Mouse (Mus musculus) G1E (cell line): ENCODE measurements at regions not wholly inside any gene's neighbourhood (a gene's known extent, or its start where the extent isn't known, plus 50 kb on each side); places are given as distances from the start of the nearest gene placed in this dataset.

ENCODE experiments used
- CTCF ChIP-seq: IDR thresholded peaks from 2 replicates; pipeline ENCODE4 v1.5.1; 2012; ENCODE audit warnings: low read depth, low read length, inconsistent platforms, mixed read lengths
- GATA1 ChIP-seq: IDR thresholded peaks from 2 replicates; pipeline ENCODE4 v1.6.1; 2012; ENCODE audit warnings: borderline replicate concordance, low read length, inconsistent platforms, mixed read lengths
- GATA2 ChIP-seq: IDR thresholded peaks from 2 replicates; pipeline ENCODE4 v1.6.1; 2012; ENCODE audit warnings: low read depth, low read length, inconsistent platforms, borderline replicate concordance
- POLR2AphosphoS5 ChIP-seq: IDR thresholded peaks from 2 replicates; pipeline ENCODE4 v1.6.1; 2012; ENCODE audit warnings: low read depth, low read length, inconsistent platforms; ENCODE audit not compliant: insufficient replicate concordance
- TAL1 ChIP-seq: conservative IDR thresholded peaks from 2 replicates; pipeline ENCODE4 v1.6.1; 2012; ENCODE audit warnings: low read depth, low read length, inconsistent platforms, mixed read lengths

- TF ChIP-seq CTCF (no peak), GATA1 (no peak), TAL1 (no peak), GATA2 (no peak), POLR2AphosphoS5 (no peak)
These were observed 275.8 kb upstream of the Slc7a14 start for GRCm38 (mm10) chr3:31585971-31586370.
